Mouse (Mus musculus) heart, embryonic 15.5 days (tissue): ENCODE results near the gene Mospd1. TPM values are rescaled to one million over a fixed set of nuclear protein-coding genes. Genes with fewer than 3 reads are reported as not detected.

Source experiments
- polyA plus RNA-seq: library from polyadenylated mRNA; unstranded; fragments of >200 nt; fragmentation: Nextera tagmentation; extraction: Ambion mirVana; gene quantifications from 2 replicates; pipeline ENCODE4 v1.2.1, GENCODE M21; 2015

Mospd1 gene
- polyA plus RNA-seq, 1 experiment from 2014 or later = 61.9 TPM

Other genes starting within 250 kb of the Mospd1 start
- gene Plac1, start 130.4 kb downstream of the Mospd1 start, polyA plus RNA-seq = 5.8 TPM in 2 replicates
- 22.5 and 23.1 TPM in 2 replicates for gene Fam122b, start 100.7 kb downstream of the Mospd1 start, polyA plus RNA-seq
- gene Fam122c, start 97.1 kb downstream of the Mospd1 start, polyA plus RNA-seq = not detected in 2 replicates
- gene Etd, start 64.4 kb upstream of the Mospd1 start, polyA plus RNA-seq = not detected in 2 replicates
- gene Rtl8c, start 237.5 kb upstream of the Mospd1 start, polyA plus RNA-seq = 48.3 and 51.9 TPM in 2 replicates
- gene Gm14597, start 238.5 kb upstream of the Mospd1 start, polyA plus RNA-seq = not detected in 2 replicates